Comparison of ENCODE assay signal across 19 mouse cellular contexts in the genomic region with DNA sequence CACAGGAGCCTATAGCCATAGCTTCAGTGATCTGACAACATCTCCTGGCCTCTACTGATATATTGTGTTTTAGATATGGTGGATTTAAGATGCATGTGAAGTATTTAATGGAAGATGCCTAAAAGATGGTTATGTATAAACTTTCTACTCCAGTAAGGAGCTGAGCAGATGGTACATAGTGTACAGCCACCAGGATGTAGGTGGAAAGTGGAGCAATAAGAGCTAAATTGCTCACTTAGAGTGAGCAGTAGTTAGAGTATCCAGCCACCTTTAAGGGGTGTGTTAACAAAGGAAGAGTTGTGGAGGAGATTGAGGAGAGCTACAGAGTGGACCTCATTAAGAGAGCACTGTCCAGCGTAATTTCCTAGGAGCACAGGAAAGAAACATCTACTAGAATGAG. TPM values are rescaled to one million over a fixed set of nuclear protein-coding genes. Genes with fewer than 3 reads are reported as not detected.
"Had no signal": no experiment of that assay in that cellular context is flagged by ENCODE, and none has a peak within 500 bp of the region (broad histone marks: within the 10 kb centered on the region; RNA-seq: fewer than 3 reads in every experiment).

No protein-coding gene starts in this region.

- DNase-seq: left cerebral cortex, postnatal 4 days; liver; liver, embryonic 13.5 days; liver, postnatal 0 days; lung, adult 18-20 months; lung, adult 2 months; lung, embryonic 14.5 days; lung, postnatal 10 days; lung, postnatal 14 days; lung, postnatal 36 days; lung, postnatal 4 days; midbrain, embryonic 14.5 days had no signal

- ATAC-seq: liver, embryonic 12.5 days; liver, postnatal 0 days; lung, postnatal 0 days; midbrain, embryonic 13.5 days; midbrain, embryonic 15.5 days; midbrain, embryonic 16.5 days had no signal

RNA-seq across cellular contexts. Expression of a gene that starts 3.7 kb away (rescaled TPM):
- total RNA-seq: megakaryocyte-erythroid progenitor cell, adult 5-6 weeks; monocyte, adult 5-6 weeks had no signal
